Mouse (Mus musculus) bone marrow, adult 2 months (tissue): ENCODE measurements around the gene Cul7.

Source experiments
- CTCF ChIP-seq: fragments of 200-500 bp; IDR thresholded peaks from 2 replicates; pipeline ENCODE4 v1.5.1; 2011; ENCODE audit warnings: low read length, control low read depth; ENCODE audit not compliant: control insufficient read depth, insufficient read depth
- POLR2A ChIP-seq: fragments of 200-500 bp; IDR thresholded peaks from 2 replicates; pipeline ENCODE4 v1.6.1; 2011; ENCODE audit warnings: low read depth, mild to moderate bottlenecking, control low read depth, low read length, borderline replicate concordance; ENCODE audit not compliant: control insufficient read depth

DNA sequence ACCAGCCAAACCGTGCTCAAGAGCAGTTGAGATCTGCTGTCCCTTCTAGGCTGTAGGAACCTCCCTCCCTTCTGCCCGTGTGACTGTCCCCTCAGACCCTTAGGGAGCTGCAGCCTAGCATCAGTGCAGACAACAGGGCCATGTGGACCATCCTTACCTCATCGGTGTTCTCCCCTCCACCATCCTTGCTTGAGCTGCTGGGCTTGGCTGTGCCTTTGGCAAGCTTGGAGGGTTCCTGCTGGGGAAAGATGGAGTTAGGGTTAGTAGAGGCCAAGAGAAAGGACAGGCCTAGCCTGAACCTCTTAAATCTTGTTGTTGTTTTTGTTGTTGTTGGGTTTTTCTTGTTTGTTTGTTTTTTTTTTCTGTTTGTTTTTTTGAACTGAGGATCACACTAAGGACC, 49.8 kb downstream of the Cul7 start:
- no peak for TF ChIP-seq POLR2A
- TF ChIP-seq CTCF = no peak
